Mouse (Mus musculus) small intestine, adult 2 months (tissue): ENCODE results near the gene Vamp5.

Experiments used
- CTCF ChIP-seq: fragments of 200-500 bp; IDR thresholded peaks from 2 replicates; pipeline ENCODE4 v1.5.1; 2012; ENCODE audit warnings: low read depth, mild to moderate bottlenecking, control low read depth, inconsistent platforms, low read length, moderate library complexity, mixed read lengths; ENCODE audit not compliant: insufficient replicate concordance, insufficient read length; ENCODE audit errors: extremely low read depth
- POLR2A ChIP-seq: fragments of 200-500 bp; IDR thresholded peaks from 2 replicates; pipeline ENCODE4 v1.6.1; 2012; ENCODE audit warnings: low read depth, mild to moderate bottlenecking, control low read depth, inconsistent platforms, low read length, moderate library complexity

- no peak for TF ChIP-seq CTCF
- TF ChIP-seq POLR2A, result no peak
Observed at GRCm38 (mm10) chr6:72410003-72410402, 29.7 kb upstream of the Vamp5 start.
